Mouse (Mus musculus) olfactory bulb, adult 2 months (tissue): ENCODE results near the gene Dcdc2a.

Source experiments
- CTCF ChIP-seq: fragments of 200-500 bp; IDR thresholded peaks from 2 replicates; pipeline ENCODE4 v1.5.1; 2012; ENCODE audit warnings: low read depth, mild to moderate bottlenecking, low read length, moderate library complexity; ENCODE audit not compliant: insufficient read depth
- POLR2A ChIP-seq: fragments of 200-500 bp; IDR thresholded peaks from 2 replicates; pipeline ENCODE4 v1.6.1; 2012; ENCODE audit warnings: mild to moderate bottlenecking, low read depth, low read length, moderate library complexity; ENCODE audit not compliant: insufficient read depth

DNA sequence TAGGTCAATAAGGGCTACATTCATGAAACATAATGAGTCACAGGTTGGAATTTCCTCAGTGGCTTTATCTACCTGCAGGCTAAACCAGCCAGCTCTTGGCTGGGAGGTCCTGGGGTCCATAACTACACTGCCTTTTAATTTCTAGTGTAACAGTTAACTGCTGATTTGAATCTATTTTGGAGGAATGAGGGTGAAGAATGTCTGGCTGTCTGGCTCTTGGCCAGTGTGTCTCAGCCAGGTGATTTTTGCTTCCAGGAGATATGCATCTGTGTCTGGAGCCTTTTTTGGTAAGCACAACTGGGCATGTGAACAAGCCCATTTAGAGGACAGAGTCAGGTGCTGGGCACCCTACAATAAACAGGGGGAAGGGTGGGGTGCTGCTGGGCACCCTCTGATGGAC, 49.9 kb downstream of the Dcdc2a start:
- TF ChIP-seq POLR2A (no peak), CTCF (no peak)
